Mouse (Mus musculus) right cerebral cortex, postnatal 10 days (tissue): ENCODE data around the gene Aldh1l2.
"Not testable (repeated sequence)": the region's sequence is repeated elsewhere in the genome, so short reads cannot be mapped to it uniquely, and the experiment has no call there.

Source experiments
- DNase-seq, 2 experiments: peaks; one replicate each; pipeline ENCODE4 v3.0.0; 2021; ENCODE audit warnings: low spot score in 2 of 2

Gene Aldh1l2

DNA sequence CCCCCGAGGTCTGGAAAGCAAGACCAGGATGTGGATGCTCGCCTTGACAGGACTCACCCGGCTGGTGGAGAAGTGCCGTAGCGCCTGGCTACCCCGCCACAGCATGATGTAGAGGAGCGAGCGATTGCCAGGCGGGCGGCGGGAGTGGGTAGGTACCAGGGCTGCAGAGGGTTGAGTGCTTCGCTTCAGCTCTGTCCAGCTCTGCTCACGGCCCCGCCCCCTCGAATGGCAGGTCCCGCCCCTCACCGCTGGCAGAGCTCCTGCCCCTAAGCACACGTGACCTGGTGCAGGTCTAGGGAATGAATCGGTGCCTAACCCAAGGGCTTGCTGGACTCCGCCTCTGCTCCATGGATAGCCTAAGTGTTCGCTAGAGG is at the start of gene Aldh1l2:
TSS of gene Aldh1l2 (minus strand) at position 231 of the 374 bp plus-strand sequence.
- DNase-seq, result peak; percentile 75

DNA sequence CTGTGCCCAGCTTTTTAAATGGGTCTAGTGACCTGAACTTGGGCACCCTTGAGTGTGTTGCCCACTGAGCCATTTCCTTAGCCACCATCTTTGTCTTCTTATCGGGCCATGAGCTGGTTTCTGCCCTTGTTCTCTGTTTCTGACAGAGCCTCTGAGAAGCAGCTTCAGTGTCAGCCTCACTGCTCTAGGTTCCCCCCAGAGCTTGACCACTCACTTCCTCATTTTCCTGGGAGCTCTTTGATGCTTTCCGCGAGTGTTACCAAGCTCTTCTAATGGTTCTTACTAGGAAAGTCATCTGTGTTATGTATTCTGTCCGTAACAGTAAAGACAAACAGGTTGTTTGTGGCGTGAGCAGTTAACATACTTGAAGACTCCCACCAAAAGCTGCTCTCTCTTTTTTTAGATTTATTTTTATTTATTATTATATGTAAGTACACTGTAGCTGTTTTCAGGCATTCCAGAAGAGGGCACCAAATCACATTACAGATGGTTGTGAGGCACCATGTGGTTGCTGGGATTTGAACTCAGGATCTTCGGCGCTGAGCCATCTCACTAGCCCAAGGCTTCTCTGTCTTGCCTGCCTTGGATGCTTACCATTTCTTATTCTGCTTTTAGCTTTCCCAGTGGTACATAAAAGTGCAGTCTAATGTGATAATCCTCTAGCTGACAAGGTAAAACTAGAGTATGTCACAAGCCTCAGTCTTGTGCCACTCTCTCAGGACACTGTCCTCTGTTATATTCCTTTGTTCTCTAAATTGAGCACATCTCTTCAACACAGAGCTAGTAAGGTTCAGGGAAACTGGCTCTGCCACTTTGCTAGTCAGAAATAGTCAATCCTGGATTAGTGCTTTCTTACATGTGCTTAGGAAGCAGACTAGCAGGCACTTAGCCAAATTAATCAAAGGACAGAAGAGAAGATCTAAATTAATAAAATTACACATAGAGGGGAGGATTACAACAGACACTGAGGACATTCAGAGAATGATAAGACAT is 31.8 kb upstream of the Aldh1l2 start:
- DNase-seq, result no peak

DNA sequence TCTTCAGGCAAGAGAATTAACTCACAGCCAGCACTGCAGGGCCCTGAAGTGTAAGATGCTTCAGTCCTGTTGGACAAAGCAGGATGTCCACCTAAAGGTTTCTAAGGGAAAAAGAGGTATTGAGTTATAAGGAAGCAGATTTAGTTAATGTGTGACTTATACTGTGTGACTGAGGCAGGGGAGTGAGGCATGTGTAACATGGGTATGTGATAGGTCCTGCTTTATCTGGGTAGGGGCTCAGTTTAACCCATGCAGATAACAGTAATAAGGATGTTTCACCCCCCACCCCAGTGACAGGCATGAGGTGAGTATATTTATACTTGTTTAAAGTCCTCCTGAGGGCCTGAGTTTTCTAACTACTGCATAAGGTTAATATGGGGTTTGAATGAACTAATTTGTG is 29.1 kb upstream of the Aldh1l2 start:
- no peak for DNase-seq

DNA sequence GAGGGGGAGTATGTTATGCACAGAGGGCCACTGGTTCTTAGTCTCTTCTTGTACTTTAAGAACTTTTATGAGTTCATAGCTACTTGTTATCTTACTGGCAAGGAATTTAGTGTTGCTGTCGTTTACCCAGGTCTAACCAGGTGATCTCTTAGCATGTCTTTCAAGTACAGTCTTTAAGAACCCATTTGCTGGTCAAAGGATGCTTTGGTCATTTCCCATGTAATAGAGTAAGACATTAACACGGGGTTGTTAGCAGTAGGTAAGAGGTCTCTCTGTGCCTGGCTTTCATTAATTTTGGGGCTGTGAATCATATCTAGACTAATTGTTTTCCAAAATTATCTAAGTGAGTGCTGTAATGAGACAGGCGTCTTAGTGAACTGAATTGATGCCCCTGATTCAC is 11.4 kb upstream of the Aldh1l2 start:
- DNase-seq, result no peak

DNA sequence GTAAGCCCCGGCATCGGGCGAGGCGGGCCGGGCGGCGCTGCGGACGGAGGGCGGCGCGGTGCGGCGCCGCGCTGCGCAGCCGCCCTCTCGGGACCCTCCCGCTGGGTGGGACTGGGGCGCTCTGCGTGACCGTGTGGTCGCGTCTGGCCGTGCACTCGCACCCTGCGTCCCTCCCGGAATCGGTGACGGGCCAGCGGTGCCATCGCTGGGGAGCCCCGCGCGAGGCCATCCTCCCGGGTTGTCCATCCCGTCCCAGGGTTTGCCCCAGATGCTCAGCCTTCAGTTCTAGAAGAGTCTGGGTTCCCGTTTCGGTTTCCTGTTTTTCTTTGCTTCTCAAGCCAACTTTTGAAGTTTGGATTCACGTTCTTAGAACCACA is 10.2 kb upstream of the Aldh1l2 start:
- peak in 1 of 2 experiments; percentile 71 for DNase-seq

DNA sequence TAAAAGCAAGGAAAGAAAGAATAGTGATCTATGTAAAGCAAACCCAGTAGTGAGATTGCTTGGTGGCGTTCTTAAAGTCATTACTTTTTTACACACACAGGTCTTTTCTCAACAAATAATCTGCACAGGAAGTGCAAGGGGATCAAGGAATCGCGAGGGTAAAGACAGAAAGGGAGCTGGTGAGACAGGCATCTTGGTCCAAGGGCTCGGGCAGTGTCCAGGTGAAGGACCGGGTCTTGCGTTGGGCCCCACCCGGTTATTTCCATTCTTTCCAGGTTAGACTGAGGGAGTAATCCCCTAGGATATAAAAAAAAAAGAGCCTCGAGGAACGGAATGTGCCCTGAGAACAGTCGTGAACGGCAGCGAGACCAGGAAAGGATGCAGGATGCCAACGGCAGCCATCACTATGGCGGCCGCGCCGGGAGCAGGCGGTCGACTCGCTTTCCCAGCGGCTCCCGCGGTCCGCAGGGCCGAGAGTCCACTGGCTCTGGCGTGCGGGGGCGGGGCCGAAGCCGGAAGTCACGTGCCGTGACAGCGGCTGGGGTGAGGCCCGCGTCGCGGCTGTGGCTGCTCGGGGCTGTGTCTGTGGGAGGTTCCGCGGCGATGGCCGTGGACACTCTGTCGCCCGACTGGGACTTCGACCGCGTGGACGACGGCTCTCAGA is 9.6 kb upstream of the Aldh1l2 start, which contains the start of gene Washc4:
TSS of gene Washc4 (plus strand) at position 314 of the 664 bp plus-strand sequence.
- peak; percentile 96 to 97 for DNase-seq

DNA sequence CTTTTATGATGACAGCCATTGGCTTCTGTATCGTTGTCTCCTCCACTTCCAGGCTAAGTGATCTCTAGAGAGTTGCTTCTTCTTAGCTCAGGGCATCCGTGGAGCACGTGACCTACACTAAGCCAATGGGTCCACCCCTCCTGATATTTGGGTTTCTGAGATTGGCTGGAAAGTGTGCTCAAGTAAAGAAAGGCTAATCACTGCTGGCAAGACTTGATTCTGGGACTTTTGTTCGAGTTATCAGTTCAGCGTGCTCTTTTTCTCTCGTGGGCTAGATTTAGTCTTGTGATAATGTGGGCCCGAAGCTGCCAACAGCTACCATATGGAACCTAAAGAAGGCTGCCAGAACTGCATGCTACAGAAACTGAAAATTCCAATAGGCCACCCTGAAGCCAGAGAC is 8.3 kb upstream of the Aldh1l2 start:
- DNase-seq, result peak; percentile 50 to 67

DNA sequence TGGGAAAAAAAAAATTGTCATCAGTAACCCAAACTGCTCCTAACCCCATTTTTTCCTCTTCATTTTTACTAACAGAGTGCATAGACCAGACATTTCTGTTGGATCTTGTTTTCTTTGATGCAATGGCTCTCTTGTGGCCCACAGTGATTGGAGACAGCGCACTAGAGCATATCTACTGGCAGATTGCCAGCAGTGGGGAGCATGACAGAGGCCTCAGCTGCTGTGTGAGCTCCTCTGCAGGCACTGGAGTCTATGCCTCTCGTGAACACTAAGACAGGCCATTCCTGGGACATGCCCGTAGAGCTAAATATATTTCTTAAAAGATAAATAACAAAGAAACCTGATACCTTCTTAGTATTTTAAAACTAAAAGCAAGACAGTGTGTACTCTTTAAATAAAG is 6.2 kb upstream of the Aldh1l2 start:
- no peak for DNase-seq

DNA sequence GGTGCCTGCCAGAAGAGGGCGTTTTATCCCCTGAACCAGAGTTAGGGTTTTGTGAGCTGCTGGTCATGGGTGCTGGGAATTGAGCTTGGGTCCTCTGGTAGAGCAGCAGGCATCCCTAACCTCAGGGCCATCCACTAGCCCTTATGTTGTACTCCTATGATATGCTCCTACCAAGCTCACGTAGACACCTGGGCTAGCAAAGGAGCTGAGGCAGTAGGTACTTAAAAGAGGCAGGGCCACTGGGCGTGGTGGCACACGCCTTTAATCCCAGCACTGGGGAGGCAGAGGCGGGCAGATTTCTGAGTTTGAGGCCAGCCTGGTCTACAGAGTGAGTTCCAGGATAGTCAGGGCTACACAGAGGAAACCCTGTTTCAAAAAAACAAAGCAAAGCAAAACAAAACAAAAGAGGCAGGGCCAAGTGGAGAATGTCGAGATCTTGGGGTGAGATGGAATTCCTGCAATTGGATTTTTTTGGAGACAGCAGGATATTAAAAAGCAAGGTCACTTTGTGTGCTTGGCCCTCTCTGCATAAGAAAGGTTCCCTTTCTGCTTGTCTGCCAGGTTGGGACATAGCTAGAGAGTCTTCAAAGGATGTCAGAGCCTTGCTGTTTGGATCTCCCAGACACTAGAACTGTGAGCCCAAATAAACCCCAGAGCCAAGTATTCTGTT is 5.5 kb upstream of the Aldh1l2 start:
- DNase-seq, result no peak

DNA sequence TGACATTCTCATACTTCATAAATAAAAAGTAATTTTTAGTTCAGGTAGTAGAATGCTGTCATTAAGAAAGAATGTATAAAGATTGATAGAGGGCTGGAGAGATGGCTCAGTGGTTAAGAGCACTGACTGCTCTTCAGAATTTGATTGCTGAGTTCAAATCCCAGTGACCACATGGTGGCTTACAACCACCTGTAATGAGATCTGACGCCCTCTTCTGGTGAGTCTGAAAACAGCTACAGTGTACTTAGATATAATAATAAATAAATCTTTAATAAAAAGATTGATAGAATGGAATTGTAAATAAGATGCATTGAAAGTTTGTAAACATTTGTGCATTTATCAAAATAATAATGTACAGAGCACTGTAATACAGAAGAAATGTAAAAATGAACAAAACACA is 2.5 kb upstream of the Aldh1l2 start:
- DNase-seq, result no peak

DNA sequence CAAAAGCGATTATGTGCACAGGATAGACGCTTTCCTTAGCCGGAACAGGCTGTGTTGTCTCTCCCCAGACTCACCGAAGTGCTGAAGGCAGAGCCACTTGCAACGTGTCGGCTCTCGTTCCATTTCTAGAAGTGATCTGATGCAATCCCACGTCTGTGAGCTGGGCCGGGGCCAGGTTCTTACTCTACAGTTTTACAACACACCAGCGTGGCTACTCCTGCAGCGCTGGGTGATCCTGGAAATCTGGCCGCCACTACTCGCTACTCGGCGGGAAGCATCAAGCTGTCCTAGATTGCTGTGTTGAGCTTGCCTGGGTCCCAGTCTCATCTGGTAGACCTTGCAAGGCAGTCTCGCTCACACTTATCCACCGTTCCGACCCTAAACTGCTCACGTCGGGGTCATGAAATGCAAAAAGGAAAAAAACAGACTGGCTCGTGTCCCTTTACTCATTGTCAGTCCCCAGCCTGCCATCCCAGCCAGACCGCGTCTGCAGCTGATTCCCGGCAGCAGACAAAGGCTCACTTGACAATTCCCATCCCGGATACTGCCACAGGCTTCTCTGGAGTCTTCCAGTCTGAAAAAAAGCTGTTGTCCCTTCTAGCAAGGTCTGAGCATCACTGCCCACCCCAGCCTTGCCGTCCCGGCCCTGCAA is 556 bp downstream of the Aldh1l2 start:
- peak; percentile 82 to 87 for DNase-seq

DNA sequence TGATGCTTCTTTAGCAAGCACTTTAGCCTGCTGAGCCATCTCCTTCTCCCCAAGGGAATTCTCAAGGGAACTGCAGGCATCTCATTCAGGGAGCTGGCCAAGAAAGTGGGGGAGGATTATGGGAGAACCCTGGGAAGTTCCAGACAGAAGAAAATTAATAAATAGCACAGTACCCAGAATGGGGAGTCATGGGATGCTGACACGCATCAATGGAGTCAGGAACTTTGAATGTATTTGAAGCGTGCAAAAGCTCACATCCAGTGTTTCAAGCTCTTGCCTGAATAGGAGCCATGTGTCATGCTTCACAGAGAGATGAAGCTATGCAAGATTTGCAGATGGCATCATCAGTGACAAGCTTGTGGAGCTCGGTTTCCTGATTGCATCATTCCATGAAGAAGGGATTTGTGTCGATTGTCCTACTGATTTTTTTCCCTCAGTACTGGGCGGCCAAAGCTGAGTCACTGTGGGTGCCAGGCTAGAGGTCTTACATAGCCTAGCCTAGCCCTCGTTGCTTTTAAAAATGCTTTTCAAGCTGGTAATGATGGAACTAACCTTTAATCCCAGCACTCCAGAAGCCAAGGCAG is 3.5 kb downstream of the Aldh1l2 start:
- no peak for DNase-seq

DNA sequence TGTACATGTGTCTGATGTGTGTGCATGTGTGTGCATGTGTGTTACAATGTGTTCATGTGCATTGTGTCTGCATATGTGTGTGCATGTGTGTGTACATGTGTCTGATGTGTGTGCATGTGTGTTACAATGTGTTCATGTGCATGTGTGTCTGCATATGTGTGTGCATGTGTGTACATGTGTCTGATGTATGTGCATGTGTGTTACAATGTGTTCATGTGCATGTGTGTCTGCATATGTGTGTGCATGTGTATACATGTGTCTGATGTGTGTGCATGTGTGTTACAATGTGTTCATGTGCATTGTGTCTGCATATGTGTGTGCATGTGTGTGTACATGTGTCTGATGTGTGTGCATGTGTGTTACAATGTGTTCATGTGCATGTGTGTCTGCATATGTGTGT is 9.7 kb downstream of the Aldh1l2 start:
- DNase-seq, result not testable (repeated sequence)

DNA sequence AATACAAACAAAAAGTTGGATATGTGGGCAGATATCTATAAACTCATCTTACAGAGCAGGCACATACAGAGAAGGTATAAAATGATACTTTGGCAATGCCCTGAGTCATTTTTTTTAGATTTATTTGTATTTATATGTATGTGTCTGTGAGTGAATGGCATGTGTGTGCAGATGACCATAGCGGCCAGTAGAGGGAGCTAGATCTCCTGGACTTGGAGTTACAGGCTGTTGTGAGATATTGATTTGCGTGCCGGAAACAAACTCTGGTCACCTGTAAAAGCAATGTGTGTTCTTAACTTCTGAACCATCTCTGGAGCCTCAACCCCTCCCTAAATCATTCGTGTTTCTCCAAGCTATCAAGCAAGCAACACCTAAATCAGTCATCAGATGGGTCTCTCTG is 12.9 kb downstream of the Aldh1l2 start:
- no peak for DNase-seq

DNA sequence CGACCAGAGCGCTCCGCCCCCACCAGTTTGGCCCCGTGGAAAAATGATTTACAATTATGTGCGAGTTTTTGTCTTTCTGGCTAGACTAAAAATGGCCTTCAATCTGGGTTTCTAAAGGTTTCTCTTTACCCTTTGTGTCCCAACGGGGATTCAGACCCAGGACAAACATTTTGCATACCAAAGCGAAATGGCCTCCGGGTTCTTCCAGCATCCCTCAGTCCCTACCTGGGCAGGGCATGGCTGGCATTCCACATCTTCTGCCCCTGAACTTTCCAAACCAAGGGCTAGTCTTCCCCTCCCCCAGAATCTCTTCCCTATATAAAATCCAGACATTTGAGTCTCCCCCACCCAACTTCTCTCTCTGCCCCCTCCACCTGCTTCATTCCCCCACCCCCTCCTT is 20.2 kb downstream of the Aldh1l2 start:
- DNase-seq, result no peak

DNA sequence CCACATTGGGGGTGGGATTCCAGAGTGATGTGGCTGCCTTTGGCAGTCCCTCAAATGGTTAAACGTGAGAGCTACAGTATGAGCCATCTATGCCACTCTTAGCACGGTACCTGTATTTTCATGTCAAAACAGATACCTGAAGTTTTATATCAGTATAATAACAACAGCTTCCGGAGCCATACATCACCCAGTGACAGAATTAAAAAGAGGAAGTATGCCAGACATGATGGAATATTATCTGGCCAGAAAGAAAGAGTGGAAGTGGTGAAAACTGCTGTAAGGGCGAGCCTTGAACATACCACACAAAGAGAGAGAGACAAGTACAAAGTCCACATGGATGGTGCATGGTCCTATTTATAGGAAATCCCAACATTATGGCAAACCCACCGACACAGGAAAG is 22.6 kb downstream of the Aldh1l2 start:
- no peak for DNase-seq

DNA sequence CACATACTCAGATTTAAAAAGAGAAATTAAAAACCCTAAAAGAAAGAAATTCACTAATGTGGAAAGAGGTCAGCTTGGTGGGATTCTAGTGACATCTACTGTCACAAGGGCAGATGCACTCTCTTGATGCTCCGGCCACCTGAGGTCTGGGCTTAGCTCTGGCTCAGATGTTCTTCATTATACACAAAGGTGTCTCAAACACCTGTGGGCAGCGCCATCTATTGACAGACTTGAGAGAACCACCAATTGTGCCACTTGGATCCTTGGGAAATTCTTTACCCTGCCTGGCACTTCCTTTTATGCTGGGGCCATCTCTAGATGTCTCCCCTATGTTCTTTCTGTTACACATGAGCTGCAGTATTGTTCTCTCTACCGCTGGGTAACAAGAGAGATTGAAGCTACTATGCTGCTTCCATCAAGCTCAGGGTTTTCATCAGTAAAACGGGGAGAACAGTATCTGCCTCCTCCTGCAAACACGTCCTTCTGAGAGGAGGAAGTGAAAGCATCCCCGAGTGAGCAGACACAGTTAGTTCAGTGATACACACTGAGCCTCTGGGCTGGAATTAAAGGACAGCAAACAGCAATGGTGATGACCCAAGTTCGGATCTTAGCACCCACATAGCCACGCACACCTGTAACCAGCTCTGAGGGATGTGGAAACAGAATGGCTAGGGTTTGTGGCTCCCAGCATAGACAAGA is 24.8 kb downstream of the Aldh1l2 start:
- peak in 1 of 2 experiments; percentile 39 for DNase-seq

DNA sequence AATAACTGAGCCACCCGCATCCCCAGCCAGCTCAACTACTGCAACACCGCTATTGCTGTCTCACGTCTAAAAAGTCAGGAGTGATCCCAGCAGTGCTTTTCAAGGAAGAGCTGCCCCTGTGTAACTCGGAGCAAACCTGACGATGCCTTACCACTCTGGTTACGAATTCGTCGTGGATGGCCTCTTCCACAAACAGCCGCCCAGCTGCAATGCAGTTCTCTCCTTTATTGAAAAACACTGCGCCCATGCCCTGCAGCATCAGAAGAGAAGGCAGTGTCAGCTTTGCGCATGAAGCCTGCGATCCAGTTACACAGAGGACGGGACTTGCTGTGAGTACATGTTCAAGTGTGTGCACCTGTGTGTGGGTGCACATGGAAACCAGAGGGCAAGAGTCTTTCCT is 36.6 kb downstream of the Aldh1l2 start:
- no peak for DNase-seq

DNA sequence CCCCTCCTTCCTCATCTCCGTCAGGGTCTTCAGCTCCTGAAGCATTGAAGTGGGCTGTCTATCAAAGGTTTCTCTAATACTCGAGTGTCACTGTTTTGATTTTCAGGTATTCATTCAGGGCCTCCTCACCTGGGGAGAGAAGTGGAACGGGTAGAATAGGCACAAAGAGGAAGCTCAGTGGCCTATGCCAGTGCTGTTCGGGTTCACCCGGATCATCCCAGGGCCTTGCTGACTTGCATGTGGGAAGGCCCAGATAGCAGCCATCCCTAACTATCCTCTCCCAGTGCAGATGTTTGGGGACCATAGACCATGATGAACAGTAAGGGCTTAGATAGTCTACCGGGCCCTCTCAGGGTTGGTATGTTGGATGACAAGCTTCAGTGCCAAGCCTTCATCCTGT is 43.4 kb downstream of the Aldh1l2 start:
- DNase-seq, result peak in 1 of 2 experiments; percentile 3

DNA sequence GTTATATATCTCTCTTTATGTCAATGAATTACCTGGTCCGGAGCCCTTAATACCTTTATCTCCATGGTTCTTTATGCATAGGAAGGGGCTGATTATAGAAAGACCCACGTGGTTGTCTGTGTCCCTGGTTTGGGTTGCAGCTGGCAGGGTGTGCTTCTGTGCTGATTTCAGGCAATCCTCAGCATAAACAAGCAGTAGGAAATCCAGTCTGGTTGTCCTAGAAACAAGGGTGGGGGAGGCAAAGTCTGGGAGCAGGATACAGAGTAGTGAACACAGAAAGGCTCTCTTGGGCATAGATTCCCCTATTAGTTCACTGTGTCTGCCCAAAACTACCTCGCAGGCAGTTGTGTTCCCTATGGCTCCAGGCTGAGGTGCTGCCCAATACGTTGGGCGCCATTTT is 56.7 kb downstream of the Aldh1l2 start:
- DNase-seq, result peak; percentile 46 to 73

DNA sequence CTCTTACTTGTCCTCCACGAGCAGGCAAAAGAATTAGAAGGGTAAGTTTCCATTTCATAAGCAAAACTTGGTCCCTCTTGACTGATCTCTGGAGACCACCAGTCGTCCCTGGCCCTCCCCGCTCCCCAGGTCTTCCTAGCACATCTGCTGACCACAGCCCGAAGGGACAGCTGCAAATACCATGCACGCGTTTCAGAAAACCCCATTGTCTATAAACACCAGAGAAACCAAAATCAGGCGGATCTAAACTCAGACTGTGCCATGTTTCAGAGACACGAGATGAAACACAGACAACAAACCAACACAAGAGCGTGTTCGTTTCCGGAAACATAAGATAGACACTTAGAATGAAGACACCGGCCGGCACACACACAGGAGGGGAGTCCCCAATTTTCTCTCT is 58.7 kb downstream of the Aldh1l2 start:
- no peak for DNase-seq
